Mouse (Mus musculus) cerebellum, adult 2 months (tissue): Measurements from ENCODE around the gene Spryd3.

Source experiments
- CTCF ChIP-seq: fragments of 200-500 bp; IDR thresholded peaks from 2 replicates; pipeline ENCODE4 v1.5.1; 2011; ENCODE audit warnings: low read depth, mild to moderate bottlenecking, control low read depth, low read length, moderate library complexity, borderline replicate concordance; ENCODE audit not compliant: insufficient read depth
- POLR2A ChIP-seq: fragments of 200-500 bp; IDR thresholded peaks from 2 replicates; pipeline ENCODE4 v1.6.1; 2011; ENCODE audit warnings: low read length, control low read depth, borderline replicate concordance; ENCODE audit not compliant: insufficient read depth

DNA sequence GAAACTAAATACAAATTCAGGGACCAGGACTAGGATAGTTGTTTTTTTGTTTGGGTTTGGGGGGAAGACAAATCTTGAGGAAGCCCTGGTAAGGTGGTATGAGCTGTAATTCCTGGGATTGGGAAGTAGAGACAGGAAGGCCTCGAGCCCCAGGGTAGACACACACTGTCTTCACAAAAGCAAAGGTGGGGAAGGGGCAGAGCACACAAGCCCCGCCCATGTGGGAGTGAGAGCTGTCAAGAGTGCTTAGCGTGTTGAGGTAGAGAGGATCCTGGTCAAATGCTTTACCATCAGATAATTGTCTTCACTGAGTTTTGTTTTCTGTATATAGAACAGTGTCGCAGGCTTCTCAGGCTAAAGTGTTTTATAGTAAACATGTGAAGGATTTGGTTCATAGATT lies 53.0 kb downstream of the Spryd3 start:
- no peak for TF ChIP-seq POLR2A
- TF ChIP-seq CTCF: no peak
